In genomic region chr2:180289440-180290108, GRCm38 (mm10) we compare ENCODE assay signal across 10 mouse cellular contexts. TPM values are rescaled to one million over a fixed set of nuclear protein-coding genes. Genes with fewer than 3 reads are reported as not detected.
DNase-seq lines count a peak whose midpoint lies in the region; ATAC-seq and TF ChIP-seq lines count a peak whose summit lies in the region.
"Had no signal": no experiment of that assay in that cellular context is flagged by ENCODE, and none has a peak within 500 bp of the region (broad histone marks: within the 10 kb centered on the region; RNA-seq: fewer than 3 reads in every experiment).

TSS of gene Rbbp8nl (minus strand) at chr2:180289879.

- H3K9ac ChIP-seq in kidney, postnatal 0 days (ENCODE audit: low read depth, low read length): no peak within 1 kb of the TSS

- H3K27me3 ChIP-seq in E14TG2a.4 (ENCODE audit: insufficient read depth, low read length): peaks cover 13% of the 10 kb centered on the region; the same call in 1 of the 2 replicates
- peaks cover 12% of the 10 kb centered on the region for H3K27me3 ChIP-seq in embryonic facial prominence, embryonic 10.5 days (replicated peaks; ENCODE audit: low read depth, poor library complexity, severe bottlenecking)
- no peaks in the 10 kb centered on the region for H3K27me3 ChIP-seq in kidney, postnatal 0 days (ENCODE audit: insufficient read depth, low read length)

- peak within 1 kb of the TSS; percentile 62 for H3K4me3 ChIP-seq in E14TG2a.4 (replicated peaks; ENCODE audit: low read length)
- peak within 1 kb of the TSS; percentile 36 for H3K4me3 ChIP-seq in embryonic facial prominence, embryonic 10.5 days
- no peak within 1 kb of the TSS for H3K4me3 ChIP-seq in kidney, postnatal 0 days (replicated peaks; ENCODE audit: low read depth, low read length)

- H3K4me1 ChIP-seq in E14TG2a.4 (replicated peaks; ENCODE audit: low read depth, low read length): peaks cover 63% of the 10 kb centered on the region
- H3K4me1 ChIP-seq in embryonic facial prominence, embryonic 10.5 days: peaks cover 31% of the 10 kb centered on the region
- no peaks in the 10 kb centered on the region for H3K4me1 ChIP-seq in kidney, postnatal 0 days (replicated peaks; ENCODE audit: insufficient read depth, low read length)

- no peak for TF ChIP-seq CTCF in E14TG2a.4 (conservative IDR thresholded peaks at IDR 0.05; ENCODE audit: low read length)
- no peak for TF ChIP-seq CTCF in kidney, postnatal 0 days (IDR thresholded peaks at IDR 0.05; ENCODE audit: low read depth)

- no peaks in the 10 kb centered on the region for H3K9me3 ChIP-seq in E14TG2a.4 (ENCODE audit: low read length)
- no peaks in the 10 kb centered on the region for H3K9me3 ChIP-seq in embryonic facial prominence, embryonic 10.5 days
- no peaks in the 10 kb centered on the region for H3K9me3 ChIP-seq in kidney, postnatal 0 days (replicated peaks; ENCODE audit: low read length)
- H3K9me3 ChIP-seq: G1E had no signal

- no peaks in the 10 kb centered on the region for H3K36me3 ChIP-seq in E14TG2a.4 (ENCODE audit: insufficient read depth, low read length)
- H3K36me3 ChIP-seq in embryonic facial prominence, embryonic 10.5 days (replicated peaks): no peaks in the 10 kb centered on the region
- no peaks in the 10 kb centered on the region for H3K36me3 ChIP-seq in kidney, postnatal 0 days (ENCODE audit: insufficient read depth, low read length)
- H3K36me3 ChIP-seq: G1E had no signal

- peak; percentile 77 for DNase-seq in embryonic facial prominence, embryonic 10.5 days (ENCODE audit: low spot score)
- no peak for DNase-seq in kidney, postnatal 0 days (ENCODE audit: low spot score)
- peak; percentile 85 for DNase-seq in lung, postnatal 25 days (ENCODE audit: low spot score)
- DNase-seq in retina, embryonic 14.5 days (ENCODE audit: low spot score): no peak
- no peak for DNase-seq in thymus, postnatal 0 days (ENCODE audit: low spot score)
- no peak for DNase-seq in gastrocnemius, postnatal 10 days

- peak; percentile 47; the same call in 1 of the 2 replicates for ATAC-seq in kidney, postnatal 0 days (replicated peaks; ENCODE audit: low FRiP score, low read depth)
- no peak for ATAC-seq in erythroid progenitor cell, adult 5-6 weeks (replicated peaks; ENCODE audit: low FRiP score, poor library complexity, severe bottlenecking)

- no peak within 1 kb of the TSS for H3K4me2 ChIP-seq in kidney, postnatal 0 days (ENCODE audit: low read length)

- WGBS in embryonic facial prominence, embryonic 10.5 days: 27% methylated on average over 16 of the region's 16 CpGs
- WGBS in kidney, postnatal 0 days: 40% methylated on average over 16 of the region's 16 CpGs

- H3K27ac ChIP-seq in embryonic facial prominence, embryonic 10.5 days (replicated peaks): peak within 1 kb of the TSS; percentile 75
- H3K27ac ChIP-seq in kidney, postnatal 0 days: peak within 1 kb of the TSS; percentile 64; the same call in 1 of the 2 replicates

RNA-seq across cellular contexts. Expression of gene Rbbp8nl, which starts in this region (rescaled TPM):
- 0.92 and 1.7 TPM in 2 replicates for polyA plus RNA-seq in embryonic facial prominence, embryonic 10.5 days (2016; fragmentation: Nextera tagmentation; extraction: Ambion mirVana)
- polyA plus RNA-seq in kidney, postnatal 0 days (2015; fragmentation: Nextera tagmentation; extraction: Ambion mirVana): 0.29 and 0.33 TPM in 2 replicates
- total RNA-seq in erythroid progenitor cell, adult 5-6 weeks (2015; ENCODE audit: low replicate concordance): not detected in 2 replicates
- not detected in 2 replicates for total RNA-seq in erythroid progenitor cell, adult 5-6 weeks (2017; ENCODE audit: low replicate concordance)
- polyA plus RNA-seq in thymus, postnatal 0 days (2015; fragmentation: Nextera tagmentation; extraction: Ambion mirVana): 0.05 TPM in 1 of 2 replicates, not detected in the other
- not detected for total RNA-seq in gastrocnemius, postnatal 10 days (2021)
- polyA plus RNA-seq: G1E; testis, adult 2 months had no signal

Comparison
In these comparisons a context has a peak if more than half of its experiments do, and no peak if none do; other contexts are left out.
1. Peak in ATAC-seq and H3K27ac ChIP-seq in kidney, postnatal 0 days; RNA of the gene not detected or under 1 TPM.
2. DNase-seq: peak in embryonic facial prominence, embryonic 10.5 days (single experiment) and lung, postnatal 25 days (single experiment); none in kidney, postnatal 0 days (single experiment), retina, embryonic 14.5 days (single experiment), thymus, postnatal 0 days (single experiment) and gastrocnemius, postnatal 10 days (single experiment).